Mouse (Mus musculus) thymus, adult 2 months (tissue): ENCODE data around the gene Fam102a. TPM values are rescaled to one million over a fixed set of nuclear protein-coding genes. Genes with fewer than 3 reads are reported as not detected.

Experiments
- DNase-seq: peaks from one replicate; pipeline ENCODE4 v3.0.0; 2021
- H3K27ac ChIP-seq: fragments of 200-500 bp; 2 replicates; pipeline ENCODE4 v1.5.1; 2012; ENCODE audit warnings: low read length, control low read depth; ENCODE audit not compliant: control insufficient read depth, insufficient read depth
- H3K27me3 ChIP-seq: fragments of 200-500 bp; 2 replicates; pipeline ENCODE4 v1.6.1; 2012; ENCODE audit warnings: mild to moderate bottlenecking, low read length, moderate library complexity, mixed read lengths; ENCODE audit not compliant: control insufficient read depth, insufficient read depth
- H3K36me3 ChIP-seq: fragments of 200-500 bp; 2 replicates; pipeline ENCODE4 v1.6.1; 2012; ENCODE audit warnings: mild to moderate bottlenecking, low read length, moderate library complexity; ENCODE audit not compliant: control insufficient read depth, insufficient read depth
- H3K4me1 ChIP-seq: fragments of 200-500 bp; replicated peaks from 2 replicates; pipeline ENCODE4 v1.6.1; 2012; ENCODE audit warnings: low read length; ENCODE audit not compliant: control insufficient read depth, insufficient read depth
- H3K4me3 ChIP-seq: fragments of 200-500 bp; 2 replicates; pipeline ENCODE4 v1.5.1; 2012; ENCODE audit warnings: mild to moderate bottlenecking, low read length, control low read depth, moderate library complexity; ENCODE audit not compliant: control insufficient read depth, insufficient read depth
- CTCF ChIP-seq: fragments of 200-500 bp; IDR thresholded peaks from 2 replicates; pipeline ENCODE4 v1.5.1; 2012; ENCODE audit warnings: mild to moderate bottlenecking, control low read depth, low read length, moderate library complexity, borderline replicate concordance; ENCODE audit not compliant: control insufficient read depth, poor library complexity, insufficient read depth; ENCODE audit errors: extremely low read depth
- POLR2A ChIP-seq: fragments of 200-500 bp; IDR thresholded peaks from 2 replicates; pipeline ENCODE4 v1.6.1; 2012; ENCODE audit warnings: mild to moderate bottlenecking, low read length, control low read depth, moderate library complexity; ENCODE audit not compliant: control insufficient read depth, poor library complexity, insufficient read depth; ENCODE audit errors: extremely low read depth
- WGBS: fragments of 180-500 bp; shearing (Covaris S2); methylation state at CpG from one replicate; pipeline ENCODE4 v1.1.7; 2018; 5-methylcytosine and 5-hydroxymethylcytosine counted together
- polyA plus RNA-seq: library from polyadenylated mRNA; depleted of rRNA; stranded (reverse); fragments of >200 nt; gene quantifications from 2 replicates; pipeline ENCODE4 v1.2.3, GENCODE M21; 2012

Gene Fam102a
- polyA plus RNA-seq, 1 experiment, result 57.4 TPM

GRCm38 (mm10) chr2:32608141-32608777 lies 73.1 kb downstream of the Fam102a start:
- peaks cover 13% of the 10 kb centered on the region for H3K27me3 ChIP-seq
- H3K4me3 ChIP-seq, result no peak overlapping the region; the same call in 1 of the 2 replicates
- H3K36me3 ChIP-seq, result no peaks in the 10 kb centered on the region
- no peak for TF ChIP-seq POLR2A
- TF ChIP-seq CTCF, result no peak
- peaks cover 23% of the 10 kb centered on the region for H3K4me1 ChIP-seq
- peak; percentile 15 for DNase-seq
- WGBS, result 3% methylated on average over 25 of the region's 25 CpGs
- no peak overlapping the region for H3K27ac ChIP-seq

- peaks cover 23% of the 10 kb centered on the region for H3K4me1 ChIP-seq
- H3K4me3 ChIP-seq, result no peak overlapping the region
- peaks cover 13% of the 10 kb centered on the region for H3K27me3 ChIP-seq
- H3K27ac ChIP-seq, result no peak overlapping the region
- TF ChIP-seq POLR2A (no peak), CTCF (no peak)
- whole genome bisulfite sequencing, result 73% methylated on average over 18 of the region's 18 CpGs
- no peak for DNase-seq
- H3K36me3 ChIP-seq, result no peaks in the 10 kb centered on the region
These were observed 73.8 kb downstream of the Fam102a start for GRCm38 (mm10) chr2:32608778-32609435.

GRCm38 (mm10) chr2:32610610-32611229 lies 75.6 kb downstream of the Fam102a start:
- no peak overlapping the region for H3K27ac ChIP-seq
- no peaks in the 10 kb centered on the region for H3K36me3 ChIP-seq
- WGBS, result 23% methylated on average over 23 of the region's 23 CpGs
- H3K4me1 ChIP-seq, result peaks cover 23% of the 10 kb centered on the region
- DNase-seq, result peak; percentile 41
- peaks cover 13% of the 10 kb centered on the region for H3K27me3 ChIP-seq
- H3K4me3 ChIP-seq, result no peak overlapping the region
- TF ChIP-seq POLR2A (no peak), CTCF (no peak)

- Histone ChIP-seq H3K27ac (no peak overlapping the region), H3K27me3 (peaks cover 10% of the 10 kb centered on the region), H3K36me3 (no peaks in the 10 kb centered on the region), H3K4me1 (peaks cover 16% of the 10 kb centered on the region), H3K4me3 (no peak overlapping the region)
- no peak for TF ChIP-seq POLR2A
- TF ChIP-seq CTCF, result no peak
- 96% methylated on average over 26 of the region's 26 CpGs for whole genome bisulfite sequencing
- no peak for DNase-seq
These were observed 77.1 kb downstream of the Fam102a start for GRCm38 (mm10) chr2:32612274-32612673.

GRCm38 (mm10) chr2:32617109-32617508 lies 82.0 kb downstream of the Fam102a start:
- TF ChIP-seq POLR2A (no peak), CTCF (no peak)
- H3K4me1 ChIP-seq, result no peaks in the 10 kb centered on the region
- no peak overlapping the region for H3K4me3 ChIP-seq
- no peak for DNase-seq
- WGBS, result 100% methylated on average over 1 of the region's 1 CpGs
- no peaks in the 10 kb centered on the region for H3K36me3 ChIP-seq
- no peaks in the 10 kb centered on the region for H3K27me3 ChIP-seq
- H3K27ac ChIP-seq, result no peak overlapping the region

GRCm38 (mm10) chr2:32617601-32618000 lies 82.5 kb downstream of the Fam102a start:
- no peaks in the 10 kb centered on the region for H3K4me1 ChIP-seq
- H3K36me3 ChIP-seq, result no peaks in the 10 kb centered on the region
- WGBS, result 98% methylated on average over 4 of the region's 4 CpGs
- H3K27ac ChIP-seq, result no peak overlapping the region
- TF ChIP-seq CTCF (0 out of 2 replicates have a peak, but pooled peaks have one; percentile 23), POLR2A (no peak)
- H3K4me3 ChIP-seq, result no peak overlapping the region
- H3K27me3 ChIP-seq, result no peaks in the 10 kb centered on the region
- no peak for DNase-seq
